In genomic region chr9:101250981-101251643, GRCm38 (mm10) we compare ENCODE assay signal across 8 mouse cellular contexts. TPM values are rescaled to one million over a fixed set of nuclear protein-coding genes. Genes with fewer than 3 reads are reported as not detected.
A peak's percentile ranks its signal among the peaks of the same experiment; 100 is the strongest.
DNase-seq lines count a peak whose midpoint lies in the region; ATAC-seq and TF ChIP-seq lines count a peak whose summit lies in the region.

No protein-coding gene starts in this region.

- no peak for TF ChIP-seq POLR2A in thymus, adult 2 months (IDR thresholded peaks at IDR 0.05; ENCODE audit: control insufficient read depth, extremely low read depth, insufficient read depth, low read length, poor library complexity)
- peak; percentile 56 for TF ChIP-seq POLR2A in liver, adult 2 months (IDR thresholded peaks at IDR 0.05; ENCODE audit: extremely low read depth, insufficient read depth, low read length)

- H3K27ac ChIP-seq in thymus, adult 2 months (ENCODE audit: control insufficient read depth, insufficient read depth, low read length), result no peak overlapping the region
- peak overlapping the region; percentile 98 for H3K27ac ChIP-seq in hindbrain, embryonic 12.5 days
- H3K27ac ChIP-seq in liver, adult 2 months (replicated peaks; ENCODE audit: insufficient read depth, low read depth, low read length), result peak overlapping the region; percentile 97
- H3K27ac ChIP-seq in midbrain, postnatal 0 days (ENCODE audit: low read depth, low read length), result peak overlapping the region; percentile 92

- no peaks in the 10 kb centered on the region for H3K27me3 ChIP-seq in thymus, adult 2 months (ENCODE audit: control insufficient read depth, insufficient read depth, low read length)
- no peaks in the 10 kb centered on the region for H3K27me3 ChIP-seq in hindbrain, embryonic 12.5 days
- no peaks in the 10 kb centered on the region for H3K27me3 ChIP-seq in liver, adult 2 months (ENCODE audit: control insufficient read depth, insufficient read depth, low read length)
- H3K27me3 ChIP-seq in midbrain, postnatal 0 days (ENCODE audit: insufficient read depth, low read length), result no peaks in the 10 kb centered on the region

- TF ChIP-seq CTCF in thymus, adult 2 months (IDR thresholded peaks at IDR 0.05; ENCODE audit: borderline replicate concordance, control insufficient read depth, extremely low read depth, insufficient read depth, low read length, poor library complexity), result no peak
- no peak for TF ChIP-seq CTCF in liver, adult 2 months (IDR thresholded peaks at IDR 0.05; ENCODE audit: low read depth, low read length)
- TF ChIP-seq CTCF in midbrain, postnatal 0 days (IDR thresholded peaks at IDR 0.05), result no peak

- H3K4me2 ChIP-seq in hindbrain, embryonic 12.5 days (replicated peaks), result peak overlapping the region; percentile 53
- peak overlapping the region; percentile 74 for H3K4me2 ChIP-seq in midbrain, postnatal 0 days (ENCODE audit: low read depth, low read length, poor library complexity, severe bottlenecking)

- H3K9me3 ChIP-seq in hindbrain, embryonic 12.5 days (replicated peaks), result no peaks in the 10 kb centered on the region
- no peaks in the 10 kb centered on the region for H3K9me3 ChIP-seq in midbrain, postnatal 0 days (ENCODE audit: low read length)

- WGBS in thymus, adult 2 months, result under 1% methylated on average over 61 of the region's 61 CpGs
- WGBS in hindbrain, embryonic 12.5 days, result under 1% methylated on average over 49 of the region's 61 CpGs
- WGBS in liver, adult 2 months, result under 1% methylated on average over 61 of the region's 61 CpGs
- WGBS in midbrain, postnatal 0 days, result 1% methylated on average over 42 of the region's 61 CpGs

- peaks cover 17% of the 10 kb centered on the region; the same call in 1 of the 2 replicates for H3K79me2 ChIP-seq in liver, adult 2 months (ENCODE audit: control insufficient read depth, insufficient read depth, low read length)

- H3K4me3 ChIP-seq in thymus, adult 2 months (ENCODE audit: control insufficient read depth, insufficient read depth, low read length), result peak overlapping the region; percentile 99
- peak overlapping the region; percentile 69 for H3K4me3 ChIP-seq in hindbrain, embryonic 12.5 days
- peak overlapping the region; percentile 95 for H3K4me3 ChIP-seq in liver, adult 2 months (ENCODE audit: insufficient read depth, low read depth, low read length)
- peak overlapping the region; percentile 84 for H3K4me3 ChIP-seq in midbrain, postnatal 0 days (ENCODE audit: low read depth, low read length)

- peak overlapping the region; percentile 84 for H3K9ac ChIP-seq in hindbrain, embryonic 12.5 days
- H3K9ac ChIP-seq in liver, adult 2 months (ENCODE audit: low read depth, low read length), result peak overlapping the region; percentile 99
- peak overlapping the region; percentile 94 for H3K9ac ChIP-seq in midbrain, postnatal 0 days (replicated peaks; ENCODE audit: low read length, poor library complexity, severe bottlenecking)

- peak; percentile 42 for DNase-seq in thymus, adult 2 months
- no peak for DNase-seq in thymus, postnatal 36 days
- peak; percentile 21 for DNase-seq in c-Kit-positive CD71-positive TER-119-negative erythroid progenitor cells, embryonic 14.5 days (ENCODE audit: low read depth)
- DNase-seq in forelimb bud, embryonic 11.5 days (ENCODE audit: low read depth, low spot score), result peak; percentile 57
- peak; percentile 73 for DNase-seq in liver, adult 2 months (ENCODE audit: extremely low read depth, low read depth, low spot score)
- peak; percentile 74 for DNase-seq in midbrain, postnatal 0 days (ENCODE audit: low spot score)
- peak; percentile 59 for DNase-seq in thymus, postnatal 4 days

- peak; percentile 95 for ATAC-seq in hindbrain, embryonic 12.5 days (ENCODE audit: low FRiP score)
- ATAC-seq in midbrain, postnatal 0 days (ENCODE audit: low FRiP score), result peak; percentile 89

- H3K4me1 ChIP-seq in thymus, adult 2 months (replicated peaks; ENCODE audit: control insufficient read depth, insufficient read depth, low read length), result peaks cover 5% of the 10 kb centered on the region
- H3K4me1 ChIP-seq in hindbrain, embryonic 12.5 days, result peaks cover 21% of the 10 kb centered on the region
- peaks cover 7% of the 10 kb centered on the region for H3K4me1 ChIP-seq in liver, adult 2 months (ENCODE audit: control insufficient read depth, insufficient read depth, low read length)
- H3K4me1 ChIP-seq in midbrain, postnatal 0 days (ENCODE audit: insufficient read depth, low read length), result no peaks in the 10 kb centered on the region

- H3K36me3 ChIP-seq in thymus, adult 2 months (ENCODE audit: control insufficient read depth, insufficient read depth, low read length), result no peaks in the 10 kb centered on the region
- H3K36me3 ChIP-seq in hindbrain, embryonic 12.5 days, result no peaks in the 10 kb centered on the region
- H3K36me3 ChIP-seq in liver, adult 2 months (ENCODE audit: control insufficient read depth, insufficient read depth, low read length), result no peaks in the 10 kb centered on the region
- H3K36me3 ChIP-seq in midbrain, postnatal 0 days (ENCODE audit: insufficient read depth, low read length), result no peaks in the 10 kb centered on the region

RNA-seq across cellular contexts. Expression of gene Ppp2r3a, which starts 0.5 kb away (rescaled TPM):
- polyA plus RNA-seq in thymus, adult 2 months (2012; rRNA removed), result 1.0 and 2.7 TPM in 2 replicates
- 26.1 and 28.6 TPM in 2 replicates for polyA plus RNA-seq in hindbrain, embryonic 12.5 days (2016; fragmentation: Nextera tagmentation; extraction: Ambion mirVana)
- 10.6 and 14.3 TPM in 2 replicates for total RNA-seq in liver, adult 2 months (2014; rRNA removed)
- 2.1 and 2.3 TPM in 2 replicates for polyA plus RNA-seq in liver, adult 2 months (2012; rRNA removed)
- 37.9 and 43.0 TPM in 2 replicates for total RNA-seq in midbrain, postnatal 0 days (2014; rRNA removed)
- 16.0 and 18.6 TPM in 2 replicates for polyA plus RNA-seq in midbrain, postnatal 0 days (2015; fragmentation: Nextera tagmentation; extraction: Ambion mirVana)

Comparison
In these comparisons a context has a peak if more than half of its experiments do, and no peak if none do; other contexts are left out.
1. DNase-seq: peak in thymus, adult 2 months (single experiment), c-Kit-positive CD71-positive TER-119-negative erythroid progenitor cells, embryonic 14.5 days (single experiment), forelimb bud, embryonic 11.5 days (single experiment), liver, adult 2 months (single experiment), midbrain, postnatal 0 days (single experiment) and thymus, postnatal 4 days (single experiment); none in thymus, postnatal 36 days (0 of 2).
2. Peak in every context shown above with its lines, with median percentiles within 50 percentile points of each other: H3K4me3 ChIP-seq and H3K9ac ChIP-seq.